Mouse (Mus musculus): Measurements from ENCODE around the gene Rbfox3.
A peak's percentile ranks its signal among the peaks of the same experiment; 100 is the strongest.

DNA sequence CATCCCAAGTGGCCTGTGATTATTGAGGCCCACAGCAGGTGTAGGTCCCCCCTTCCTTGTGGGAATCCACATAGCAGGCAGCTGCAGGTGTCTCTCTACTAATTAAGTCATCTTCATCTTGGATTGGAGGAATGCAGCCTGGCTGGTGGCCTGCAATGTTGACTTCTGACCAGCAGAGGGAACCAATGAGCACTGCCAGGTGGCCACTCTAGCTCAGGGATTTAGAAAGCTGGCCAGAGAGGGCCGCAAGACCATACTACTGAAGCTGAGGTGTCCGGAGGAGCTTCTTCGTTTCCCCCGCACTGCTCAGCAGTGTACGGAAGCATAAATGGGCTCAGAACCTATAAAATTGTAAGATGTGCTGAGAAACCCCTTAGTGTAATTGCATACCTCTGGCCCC lies 403.5 kb downstream of the Rbfox3 start:
- TF ChIP-seq CTCF (IDR thresholded peaks at IDR 0.05; ENCODE audit: extremely low read depth, insufficient read depth, low read length) = peak; percentile 87
- no peak for TF ChIP-seq POLR2A (IDR thresholded peaks at IDR 0.05; ENCODE audit: extremely low read depth, insufficient read depth, low read length)
